Mouse (Mus musculus) CH12.LX (cell line): ENCODE data around the gene Lmf1. TPM values are rescaled to one million over a fixed set of nuclear protein-coding genes. Genes with fewer than 3 reads are reported as not detected.

Experiments used
- DNase-seq: peaks from one replicate; pipeline ENCODE4 v3.0.0-alpha.2; 2013; ENCODE audit errors: extremely low read depth
- H3K27ac ChIP-seq: 2 replicates; pipeline ENCODE4 v1.5.1; 2012; ENCODE audit warnings: low read depth, mild to moderate bottlenecking, control low read depth, moderate library complexity; ENCODE audit not compliant: insufficient read depth
- H3K27me3 ChIP-seq: replicated peaks from 2 replicates; pipeline ENCODE3; 2012; ENCODE audit warnings: inconsistent platforms
- H3K36me3 ChIP-seq, 2 experiments: replicated peaks in 1 of 2; 2 replicates each; pipeline versions ENCODE3 to v1.6.1; 2012; ENCODE audit warnings: inconsistent platforms in 1 of 2, low read length in 1 of 2, mild to moderate bottlenecking in 1 of 2, mixed read lengths in 1 of 2, moderate library complexity in 1 of 2; ENCODE audit not compliant: control insufficient read depth in 1 of 2, insufficient read depth in 1 of 2
- H3K4me1 ChIP-seq, 2 experiments: 2 replicates each; pipeline ENCODE4 v1.6.1; 2012; ENCODE audit warnings: inconsistent platforms in 1 of 2, moderate library complexity in 1 of 2; ENCODE audit not compliant: insufficient read depth in 2 of 2, control insufficient read depth in 1 of 2
- H3K4me2 ChIP-seq: 2 replicates; pipeline ENCODE4 v1.6.1; 2012; ENCODE audit warnings: low read depth, mild to moderate bottlenecking, control low read depth; ENCODE audit not compliant: poor library complexity, insufficient read depth, severe bottlenecking
- H3K4me3 ChIP-seq, 3 experiments: fragments of 150-350 bp in 1 of 3; sonication (generic) in 1 of 3; replicated peaks in 1 of 3; 2 replicates each; pipeline versions ENCODE3 to v1.5.1; 2011 to 2012; ENCODE audit warnings: low read depth in 2 of 3, low read length in 2 of 3, mild to moderate bottlenecking in 2 of 3, moderate library complexity in 2 of 3, control low read depth in 1 of 3, improper control_type of control experiment in 1 of 3, inconsistent platforms in 1 of 3, mixed read lengths in 1 of 3; ENCODE audit not compliant: poor library complexity in 1 of 3
- H3K79me2 ChIP-seq: replicated peaks from 2 replicates; pipeline ENCODE4 v1.6.1; 2012; ENCODE audit warnings: mild to moderate bottlenecking, moderate library complexity; ENCODE audit not compliant: control insufficient read depth, poor library complexity, insufficient read depth, severe bottlenecking; ENCODE audit errors: extremely low read depth
- H3K9ac ChIP-seq: 2 replicates; pipeline ENCODE4 v1.6.1; 2012; ENCODE audit warnings: low read depth, mild to moderate bottlenecking, control low read depth, moderate library complexity; ENCODE audit not compliant: insufficient read depth
- H3K9me3 ChIP-seq: replicated peaks from 2 replicates; pipeline ENCODE3; 2012; ENCODE audit warnings: low read length, inconsistent platforms, mixed read lengths
- CHD2 ChIP-seq: IDR thresholded peaks from 2 replicates; pipeline ENCODE4 v1.6.1; 2011; ENCODE audit warnings: low read length, improper control_type of control experiment
- CTCF ChIP-seq, 2 experiments: IDR thresholded peaks in 1 of 2; conservative IDR thresholded peaks in 1 of 2; 2 replicates each; pipeline ENCODE4 v1.5.1; 2011 to 2012; ENCODE audit warnings: low read depth in 2 of 2, low read length in 2 of 2, improper control_type of control experiment in 1 of 2, inconsistent platforms in 1 of 2, mild to moderate bottlenecking in 1 of 2, moderate library complexity in 1 of 2
- E2F4 ChIP-seq: IDR thresholded peaks from 2 replicates; pipeline ENCODE4 v1.6.1; 2011; ENCODE audit warnings: low read depth, low read length, improper control_type of control experiment; ENCODE audit not compliant: insufficient replicate concordance
- EP300 ChIP-seq: IDR thresholded peaks from 2 replicates; pipeline ENCODE4 v1.6.1; 2011; ENCODE audit warnings: low read length, improper control_type of control experiment
- ETS1 ChIP-seq: conservative IDR thresholded peaks from 2 replicates; pipeline ENCODE4 v1.6.1; 2012; ENCODE audit warnings: low read depth, mild to moderate bottlenecking, inconsistent platforms, low read length, improper control_type of control experiment, moderate library complexity
- GABPA ChIP-seq: IDR thresholded peaks from 2 replicates; pipeline ENCODE4 v1.6.1; 2012; ENCODE audit warnings: low read depth, low read length, improper control_type of control experiment, inconsistent platforms; ENCODE audit not compliant: insufficient replicate concordance
- HCFC1 ChIP-seq: IDR thresholded peaks from 2 replicates; pipeline ENCODE4 v1.6.1; 2012; ENCODE audit warnings: low read depth, mild to moderate bottlenecking, inconsistent platforms, low read length, improper control_type of control experiment
- IRF4 ChIP-seq: IDR thresholded peaks from 2 replicates; pipeline ENCODE4 v1.6.1; 2014; ENCODE audit warnings: low read depth, mild to moderate bottlenecking, inconsistent platforms, low read length, improper control_type of control experiment
- JUN ChIP-seq: IDR thresholded peaks from 2 replicates; pipeline ENCODE4 v1.6.1; 2011; ENCODE audit warnings: low read depth, mild to moderate bottlenecking, low read length, improper control_type of control experiment, moderate library complexity; ENCODE audit not compliant: insufficient read depth
- JUND ChIP-seq: conservative IDR thresholded peaks from 2 replicates; pipeline ENCODE4 v1.6.1; 2011; ENCODE audit warnings: low read depth, low read length, improper control_type of control experiment
- MYC ChIP-seq: IDR thresholded peaks from 2 replicates; pipeline ENCODE4 v1.6.1; 2011; ENCODE audit warnings: low read depth, mild to moderate bottlenecking, improper control_type of control experiment, low read length
- NRF1 ChIP-seq: IDR thresholded peaks from 2 replicates; pipeline ENCODE4 v1.6.1; 2014; ENCODE audit warnings: low read depth, mild to moderate bottlenecking, inconsistent platforms, low read length, improper control_type of control experiment, moderate library complexity
- RAD21 ChIP-seq: IDR thresholded peaks from 2 replicates; pipeline ENCODE4 v1.6.1; 2011; ENCODE audit warnings: low read depth, mild to moderate bottlenecking, low read length, improper control_type of control experiment, moderate library complexity
- SMC3 ChIP-seq: IDR thresholded peaks from 2 replicates; pipeline ENCODE4 v1.6.1; 2011; ENCODE audit warnings: low read depth, low read length, improper control_type of control experiment
- TBP ChIP-seq: conservative IDR thresholded peaks from 2 replicates; pipeline ENCODE4 v1.6.1; 2011; ENCODE audit warnings: low read depth, low read length, improper control_type of control experiment
- USF1 ChIP-seq: IDR thresholded peaks from 2 replicates; pipeline ENCODE4 v1.6.1; 2014; ENCODE audit warnings: low read depth, mild to moderate bottlenecking, inconsistent platforms, low read length, improper control_type of control experiment
- USF2 ChIP-seq: conservative IDR thresholded peaks from 2 replicates; pipeline ENCODE4 v1.6.1; 2011; ENCODE audit warnings: low read depth, low read length, improper control_type of control experiment
- ZC3H11A ChIP-seq: IDR thresholded peaks from 2 replicates; pipeline ENCODE4 v1.6.1; 2012; ENCODE audit warnings: low read depth, mild to moderate bottlenecking, inconsistent platforms, low read length, improper control_type of control experiment
- ZKSCAN1 ChIP-seq: IDR thresholded peaks from 2 replicates; pipeline ENCODE4 v1.6.1; 2012; ENCODE audit warnings: low read depth, inconsistent platforms, low read length, improper control_type of control experiment, borderline replicate concordance
- ZMIZ1 ChIP-seq: IDR thresholded peaks from 2 replicates; pipeline ENCODE4 v1.6.1; 2012; ENCODE audit warnings: low read depth, mild to moderate bottlenecking, inconsistent platforms, low read length, improper control_type of control experiment
- dilution Hi-C: fragments of 300-500 bp; cut with MboI; formaldehyde crosslinking; loops from 2 replicates; pipeline ENCODE4 v1.14.3; 2020; ENCODE audit warnings: low sequenced_read_pairs; ENCODE audit not compliant: extremely low pct_unique_long_range_greater_than_20kb, extremely low pct_ligation_motif_present
- in situ Hi-C: fragments of 300-500 bp; cut with MboI; formaldehyde crosslinking; loops from 3 replicates; pipeline ENCODE4 v1.14.3; 2019; ENCODE audit warnings: low sequenced_read_pairs, low pct_ligation_motif_present, low pct_unique_long_range_greater_than_20kb, mixed read lengths
- polyA plus RNA-seq: library from polyadenylated mRNA; unstranded; fragments of >175 nt; gene quantifications from 2 replicates; pipeline ENCODE4 v1.2.1, GENCODE M21; 2012; ENCODE audit warnings: low read depth; ENCODE audit not compliant: insufficient read length
- total RNA-seq, 2 experiments: library from RNA; depleted of rRNA; stranded (reverse); fragments of 300-350 nt in 1 of 2; fragments of >200 nt in 1 of 2; gene quantifications; 2 replicates each; pipeline ENCODE4 v1.2.3; 2012 to 2014

The Lmf1 gene
- total and polyA plus RNA-seq, 3 experiments, result 13.3 to 26.9 (median 15.2) TPM

GRCm38 (mm10) chr17:25696263-25696662 is 117.4 kb downstream of the Lmf1 start:
- Histone ChIP-seq H3K79me2 (no peaks in the 10 kb centered on the region), H3K27me3 (peaks cover 50% of the 10 kb centered on the region), H3K4me2 (no peak overlapping the region), H3K27ac (no peak overlapping the region), H3K36me3 (no peaks in the 10 kb centered on the region), H3K9me3 (no peaks in the 10 kb centered on the region), H3K4me3 (no peak overlapping the region)
- dilution Hi-C loops (no loop called here), in situ Hi-C loops (loop anchor here (5.0 to 10.0 kb wide), 3 partner anchors 184 to 301 kb away; no protein-coding TSS in a partner anchor)
- TF ChIP-seq SMC3 (no peak), NRF1 (no peak), JUN (no peak), ZMIZ1 (no peak), RAD21 (no peak), JUND (no peak), TBP (no peak), ETS1 (no peak), USF2 (no peak), GABPA (no peak), CHD2 (no peak), EP300 (no peak), E2F4 (no peak)
- TF ChIP-seq, all 38 proteins: peak for 0
- H3K9ac ChIP-seq, result no peak overlapping the region
- DNase-seq, result no peak
- H3K4me1 ChIP-seq, result no peaks in the 10 kb centered on the region

- H3K9me3 ChIP-seq, result no peaks in the 10 kb centered on the region
- no peaks in the 10 kb centered on the region for H3K79me2 ChIP-seq
- H3K36me3 ChIP-seq, result no peaks in the 10 kb centered on the region
- TF ChIP-seq CTCF (conservative IDR thresholded peaks at IDR 0.05 in 1 of 2, IDR thresholded peaks at IDR 0.05 in 1 of 2; ENCODE audit: low read depth in 2 of 2, low read length in 2 of 2), result peak; percentile 72 to 96
- TF ChIP-seq MYC, result no peak
- peak; percentile 92 for TF ChIP-seq SMC3
- no peak for TF ChIP-seq HCFC1
- TF ChIP-seq RAD21, result peak; percentile 96
- TF ChIP-seq ZC3H11A, result peak; percentile 58; the same call in 1 of the 2 replicates
- no peak for TF ChIP-seq ZKSCAN1
- TF ChIP-seq USF1, result no peak
- no peak for TF ChIP-seq JUND
- TF ChIP-seq IRF4, result peak; percentile 45; the same call in 1 of the 2 replicates
- TF ChIP-seq EP300, result no peak
- in situ Hi-C loops (loop anchor here (5.0 to 10.0 kb wide), 3 partner anchors 186 to 304 kb away; no protein-coding TSS in a partner anchor), dilution Hi-C loops (no loop called here)
- DNase-seq, result peak; percentile 80
- H3K4me2 ChIP-seq, result no peak overlapping the region
- peaks cover 47% of the 10 kb centered on the region for H3K27me3 ChIP-seq
- no peak overlapping the region for H3K9ac ChIP-seq
- H3K4me1 ChIP-seq, result no peaks in the 10 kb centered on the region
- H3K4me3 ChIP-seq, result no peak overlapping the region
- no peak overlapping the region for H3K27ac ChIP-seq
Measured at GRCm38 (mm10) chr17:25698446-25698845, 119.6 kb downstream of the Lmf1 start.
